9 mouse cellular contexts compared by ENCODE assay signal in the genomic region with DNA sequence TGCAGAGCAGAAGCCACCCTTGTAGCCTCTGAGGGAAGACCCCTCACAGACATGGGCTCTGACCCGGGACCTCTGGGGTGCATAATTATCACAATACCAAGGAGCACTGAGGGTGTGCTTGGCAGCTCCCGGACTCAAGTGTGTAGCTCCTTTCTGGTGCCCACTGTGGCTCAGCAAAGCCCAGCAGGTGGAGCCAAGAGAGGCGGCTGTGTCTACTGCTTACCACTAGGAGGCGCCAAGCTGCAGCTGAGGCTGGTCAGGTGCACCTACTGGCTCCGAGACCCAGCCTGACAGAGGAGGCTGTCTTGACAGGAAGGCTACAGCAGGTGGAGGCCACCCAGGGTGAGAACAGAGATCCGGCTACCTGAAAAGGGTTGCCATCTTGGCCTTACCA. TPM values are rescaled to one million over a fixed set of nuclear protein-coding genes. Genes with fewer than 3 reads are reported as not detected.
DNase-seq lines count a peak whose midpoint lies in the region; ATAC-seq and TF ChIP-seq lines count a peak whose summit lies in the region.
"Had no signal": no experiment of that assay in that cellular context is flagged by ENCODE, and none has a peak within 500 bp of the region (broad histone marks: within the 10 kb centered on the region; RNA-seq: fewer than 3 reads in every experiment).

No protein-coding gene starts in this region.

- no peak overlapping the region for H3K4me3 ChIP-seq in heart, embryonic 12.5 days
- no peak overlapping the region for H3K4me3 ChIP-seq in liver, embryonic 14.5 days (ENCODE audit: insufficient read depth in 1 of 2, low read depth in 2 of 2, low read length in 2 of 2)
- no peak overlapping the region for H3K4me3 ChIP-seq in neural tube, embryonic 13.5 days
- H3K4me3 ChIP-seq: limb, embryonic 15.5 days had no signal

- H3K9me3 ChIP-seq in heart, embryonic 12.5 days (replicated peaks), result no peaks in the 10 kb centered on the region
- no peaks in the 10 kb centered on the region for H3K9me3 ChIP-seq in liver, embryonic 14.5 days (ENCODE audit: control insufficient read depth, low read length)
- H3K9me3 ChIP-seq in neural tube, embryonic 13.5 days, result no peaks in the 10 kb centered on the region
- H3K9me3 ChIP-seq: limb, embryonic 15.5 days had no signal

- H3K27ac ChIP-seq in heart, embryonic 12.5 days (ENCODE audit: poor library complexity, severe bottlenecking), result no peak overlapping the region
- no peak overlapping the region for H3K27ac ChIP-seq in liver, embryonic 14.5 days
- H3K27ac ChIP-seq in neural tube, embryonic 13.5 days (replicated peaks), result no peak overlapping the region
- H3K27ac ChIP-seq: limb, embryonic 15.5 days had no signal

- 0 out of 2 replicates have a peak, but pooled peaks cover 3% of the 10 kb centered on the region for H3K4me1 ChIP-seq in heart, embryonic 12.5 days (replicated peaks)
- H3K4me1 ChIP-seq in liver, embryonic 14.5 days (replicated peaks; ENCODE audit: control insufficient read depth in 2 of 2, insufficient read depth in 2 of 2, low read length in 1 of 2), result no peaks in the 10 kb centered on the region
- peaks cover 21% of the 10 kb centered on the region for H3K4me1 ChIP-seq in neural tube, embryonic 13.5 days (replicated peaks)

- no peak overlapping the region for H3K4me2 ChIP-seq in heart, embryonic 12.5 days
- no peak overlapping the region for H3K4me2 ChIP-seq in liver, embryonic 14.5 days (ENCODE audit: low read depth)
- H3K4me2 ChIP-seq in neural tube, embryonic 13.5 days, result no peak overlapping the region
- H3K4me2 ChIP-seq: limb, embryonic 15.5 days had no signal

- H3K36me3 ChIP-seq in heart, embryonic 12.5 days, result no peaks in the 10 kb centered on the region
- H3K36me3 ChIP-seq in liver, embryonic 14.5 days (replicated peaks; ENCODE audit: control insufficient read depth, insufficient read depth, low read depth), result no peaks in the 10 kb centered on the region
- no peaks in the 10 kb centered on the region for H3K36me3 ChIP-seq in neural tube, embryonic 13.5 days
- H3K36me3 ChIP-seq: limb, embryonic 15.5 days had no signal

- TF ChIP-seq EP300 in liver, embryonic 14.5 days (IDR thresholded peaks at IDR 0.05; ENCODE audit: low read depth), result no peak

- 18% methylated on average over 6 of the region's 6 CpGs for WGBS in heart, embryonic 12.5 days
- WGBS in liver, embryonic 14.5 days (ENCODE audit: insufficient replicate concordance), result 14% methylated on average over 6 of the region's 6 CpGs
- WGBS in neural tube, embryonic 13.5 days, result 15% methylated on average over 6 of the region's 6 CpGs

- no peak for ATAC-seq in heart, embryonic 12.5 days (ENCODE audit: insufficient number of reproducible peaks, low FRiP score)
- ATAC-seq in liver, embryonic 14.5 days (ENCODE audit: insufficient read depth), result no peak
- ATAC-seq in neural tube, embryonic 13.5 days (ENCODE audit: low read depth), result 0 out of 2 replicates have a peak, but pooled peaks have one; percentile 20

- peaks cover 15% of the 10 kb centered on the region for H3K27me3 ChIP-seq in heart, embryonic 12.5 days (replicated peaks)
- no peaks in the 10 kb centered on the region for H3K27me3 ChIP-seq in liver, embryonic 14.5 days (ENCODE audit: control insufficient read depth, insufficient read depth, low read length)
- H3K27me3 ChIP-seq in neural tube, embryonic 13.5 days, result peaks cover 4% of the 10 kb centered on the region; the same call in 1 of the 2 replicates
- H3K27me3 ChIP-seq: limb, embryonic 15.5 days had no signal

- peak; percentile 94 for DNase-seq in heart, adult 11 months
- peak; percentile 11 for DNase-seq in c-Kit-positive CD71-positive TER-119-negative erythroid progenitor cells, embryonic 14.5 days (ENCODE audit: low read depth)
- peak; percentile 85 for DNase-seq in gastrocnemius, adult 18-20 months (ENCODE audit: low spot score)
- DNase-seq in kidney, adult 8-10 months, result peak; percentile 64 to 75
- DNase-seq in liver, embryonic 14.5 days (ENCODE audit: low read depth in 3 of 3, low spot score in 3 of 3), result peak in 1 of 3 experiments; percentile 5
- peak; percentile 73 for DNase-seq in testis, postnatal 14 days (ENCODE audit: low spot score)

- H3K9ac ChIP-seq in heart, embryonic 12.5 days, result no peak overlapping the region
- no peak overlapping the region for H3K9ac ChIP-seq in liver, embryonic 14.5 days (replicated peaks)
- no peak overlapping the region for H3K9ac ChIP-seq in neural tube, embryonic 13.5 days
- H3K9ac ChIP-seq: limb, embryonic 15.5 days had no signal

- peak; percentile 94 for TF ChIP-seq CTCF in liver, embryonic 14.5 days (IDR thresholded peaks at IDR 0.05; ENCODE audit: low read depth)

RNA-seq across cellular contexts. Expression of gene Foxo6, which starts 56.9 kb away (rescaled TPM):
- 0.06 and 0.08 TPM in 2 replicates for polyA plus RNA-seq in heart, embryonic 12.5 days (2016; fragmentation: Nextera tagmentation; extraction: Ambion mirVana)
- 1 to 10 TPM; 4.4 to 6.6 TPM for total RNA-seq in gastrocnemius, adult 18-20 months (2021)
- polyA plus RNA-seq in liver, embryonic 14.5 days (2012; rRNA removed), result 0.06 TPM in 2 replicates
- not detected in 2 replicates for polyA plus RNA-seq in liver, embryonic 14.5 days (2014; fragmentation: Nextera tagmentation; extraction: Ambion mirVana)
- 0.62 and 1.0 TPM in 2 replicates for polyA plus RNA-seq in neural tube, embryonic 13.5 days (2015; fragmentation: Nextera tagmentation; extraction: Ambion mirVana)
